Mouse (Mus musculus) liver, adult 2 months (tissue): ENCODE measurements around the gene Cnn2.

Source experiments
- CTCF ChIP-seq: fragments of 200-500 bp; IDR thresholded peaks from 2 replicates; pipeline ENCODE4 v1.5.1; 2011; ENCODE audit warnings: low read depth, low read length, control low read depth
- POLR2A ChIP-seq: fragments of 200-500 bp; IDR thresholded peaks from 2 replicates; pipeline ENCODE4 v1.6.1; 2011; ENCODE audit warnings: low read length, control low read depth; ENCODE audit not compliant: insufficient read depth; ENCODE audit errors: extremely low read depth

- TF ChIP-seq CTCF (no peak), POLR2A (no peak)
These were observed 2.0 kb upstream of the Cnn2 start for GRCm38 (mm10) chr10:79986232-79986878.
